Mouse (Mus musculus) heart, embryonic 15.5 days (tissue): ENCODE results near the gene C2cd3. TPM values are rescaled to one million over a fixed set of nuclear protein-coding genes. Genes with fewer than 3 reads are reported as not detected.

ENCODE experiments used
- ATAC-seq: fragments of 200-750 bp; cut with Nextera tagmentation; replicated peaks from 2 replicates; pipeline ENCODE4 v1.8.0; 2017; ENCODE audit warnings: low read depth, moderate TSS enrichment; ENCODE audit not compliant: insufficient number of reproducible peaks, insufficient read depth, low FRiP score
- H3K27ac ChIP-seq: fragments of 300-500 bp; sonication (generic); 2 replicates; pipeline ENCODE4 v1.5.1; 2015; ENCODE audit warnings: mild to moderate bottlenecking, inconsistent platforms
- H3K27me3 ChIP-seq: fragments of 300-500 bp; sonication (generic); 2 replicates; pipeline ENCODE4 v1.6.1; 2015; ENCODE audit warnings: inconsistent platforms
- H3K36me3 ChIP-seq: fragments of 300-500 bp; sonication (generic); 2 replicates; pipeline ENCODE4 v1.6.1; 2015; ENCODE audit warnings: mild to moderate bottlenecking, inconsistent platforms
- H3K4me1 ChIP-seq: fragments of 300-500 bp; sonication (generic); replicated peaks from 2 replicates; pipeline ENCODE4 v1.6.1; 2015; ENCODE audit warnings: inconsistent platforms
- H3K4me2 ChIP-seq: fragments of 300-500 bp; sonication (generic); 2 replicates; pipeline ENCODE4 v1.6.1; 2015; ENCODE audit warnings: inconsistent platforms, mild to moderate bottlenecking, moderate library complexity
- H3K4me3 ChIP-seq: fragments of 300-500 bp; sonication (generic); 2 replicates; pipeline ENCODE4 v1.5.1; 2015; ENCODE audit warnings: mild to moderate bottlenecking, inconsistent platforms
- H3K9ac ChIP-seq: fragments of 300-500 bp; sonication (generic); 2 replicates; pipeline ENCODE4 v1.6.1; 2015; ENCODE audit warnings: mild to moderate bottlenecking, inconsistent platforms
- H3K9me3 ChIP-seq: fragments of 300-500 bp; sonication (generic); replicated peaks from 2 replicates; pipeline ENCODE4 v1.6.1; 2016; ENCODE audit warnings: inconsistent platforms
- WGBS: fragments of 180-500 bp; shearing (Covaris S2); methylation state at CpG from one replicate; pipeline ENCODE4 v1.1.7; 2015; ENCODE audit warnings: mixed read lengths; 5-methylcytosine and 5-hydroxymethylcytosine counted together
- polyA plus RNA-seq: library from polyadenylated mRNA; unstranded; fragments of >200 nt; fragmentation: Nextera tagmentation; extraction: Ambion mirVana; gene quantifications from 2 replicates; pipeline ENCODE4 v1.2.1, GENCODE M21; 2015

C2cd3 gene
- polyA plus RNA-seq, 1 experiment from 2014 or later, result 11.8 TPM

- H3K27me3 ChIP-seq, result no peaks in the 10 kb centered on the region
- no peak overlapping the region for H3K4me2 ChIP-seq
- no peak overlapping the region for H3K9ac ChIP-seq
- no peaks in the 10 kb centered on the region for H3K4me1 ChIP-seq
- no peak for ATAC-seq
- H3K27ac ChIP-seq, result no peak overlapping the region
- WGBS, result 89% methylated on average over 5 of the region's 5 CpGs
- peaks cover 64% of the 10 kb centered on the region for H3K36me3 ChIP-seq
- H3K9me3 ChIP-seq, result no peaks in the 10 kb centered on the region
- H3K4me3 ChIP-seq, result no peak overlapping the region
These were observed 35.6 kb downstream of the C2cd3 start for GRCm38 (mm10) chr7:100407677-100408076.

- no peaks in the 10 kb centered on the region for H3K27me3 ChIP-seq
- WGBS, result 89% methylated on average over 4 of the region's 4 CpGs
- H3K4me3 ChIP-seq, result no peak overlapping the region
- ATAC-seq, result no peak
- no peaks in the 10 kb centered on the region for H3K4me1 ChIP-seq
- no peak overlapping the region for H3K27ac ChIP-seq
- peaks cover 69% of the 10 kb centered on the region for H3K36me3 ChIP-seq
- H3K9ac ChIP-seq, result no peak overlapping the region
- no peaks in the 10 kb centered on the region for H3K9me3 ChIP-seq
- no peak overlapping the region for H3K4me2 ChIP-seq
These were observed 36.7 kb downstream of the C2cd3 start for GRCm38 (mm10) chr7:100408684-100409083.

GRCm38 (mm10) chr7:100425795-100426194, 53.8 kb downstream of the C2cd3 start:
- no peaks in the 10 kb centered on the region for H3K9me3 ChIP-seq
- H3K9ac ChIP-seq, result no peak overlapping the region
- H3K4me3 ChIP-seq, result no peak overlapping the region
- 88% methylated on average over 3 of the region's 3 CpGs for WGBS
- no peak overlapping the region for H3K27ac ChIP-seq
- H3K27me3 ChIP-seq, result no peaks in the 10 kb centered on the region
- H3K4me1 ChIP-seq, result peaks cover 3% of the 10 kb centered on the region; the same call in 1 of the 2 replicates
- ATAC-seq, result no peak
- H3K36me3 ChIP-seq, result peaks cover 56% of the 10 kb centered on the region
- H3K4me2 ChIP-seq, result no peak overlapping the region

- ATAC-seq, result no peak
These were observed 57.1 kb downstream of the C2cd3 start for GRCm38 (mm10) chr7:100429102-100429501.

GRCm38 (mm10) chr7:100429911-100430310, 57.9 kb downstream of the C2cd3 start:
- peaks cover 63% of the 10 kb centered on the region for H3K36me3 ChIP-seq
- no peak overlapping the region for H3K4me3 ChIP-seq
- peaks cover 5% of the 10 kb centered on the region; the same call in 1 of the 2 replicates for H3K4me1 ChIP-seq
- no peak overlapping the region for H3K4me2 ChIP-seq
- H3K27ac ChIP-seq, result peak overlapping the region; percentile 55; the same call in 1 of the 2 replicates
- H3K9ac ChIP-seq, result no peak overlapping the region
- 83% methylated on average over 11 of the region's 11 CpGs for WGBS
- no peaks in the 10 kb centered on the region for H3K9me3 ChIP-seq
- ATAC-seq, result no peak
- no peaks in the 10 kb centered on the region for H3K27me3 ChIP-seq

More at GRCm38 (mm10) chr7:100429102-100429501, 57.1 kb downstream of the C2cd3 start:
- Histone ChIP-seq H3K4me3 (no peak overlapping the region), H3K27me3 (no peaks in the 10 kb centered on the region), H3K9me3 (no peaks in the 10 kb centered on the region), H3K27ac (no peak overlapping the region), H3K4me2 (no peak overlapping the region), H3K36me3 (peaks cover 67% of the 10 kb centered on the region), H3K9ac (no peak overlapping the region), H3K4me1 (peaks cover 5% of the 10 kb centered on the region; the same call in 1 of the 2 replicates)
- 38% methylated on average over 3 of the region's 3 CpGs for WGBS

GRCm38 (mm10) chr7:100431103-100431502, 59.1 kb downstream of the C2cd3 start:
- peak; percentile 81 for ATAC-seq
- Histone ChIP-seq H3K4me3 (no peak overlapping the region), H3K36me3 (peaks cover 57% of the 10 kb centered on the region), H3K27ac (peak overlapping the region; percentile 55), H3K4me2 (no peak overlapping the region), H3K9me3 (no peaks in the 10 kb centered on the region), H3K4me1 (peaks cover 9% of the 10 kb centered on the region), H3K27me3 (no peaks in the 10 kb centered on the region), H3K9ac (no peak overlapping the region)
- WGBS, result 56% methylated on average over 5 of the region's 5 CpGs

GRCm38 (mm10) chr7:100433295-100433694, 61.3 kb downstream of the C2cd3 start:
- ATAC-seq, result no peak
- no peaks in the 10 kb centered on the region for H3K27me3 ChIP-seq
- no peaks in the 10 kb centered on the region for H3K9me3 ChIP-seq
- H3K4me2 ChIP-seq, result no peak overlapping the region
- H3K4me1 ChIP-seq, result peaks cover 9% of the 10 kb centered on the region
- H3K4me3 ChIP-seq, result no peak overlapping the region
- peaks cover 53% of the 10 kb centered on the region for H3K36me3 ChIP-seq
- H3K9ac ChIP-seq, result no peak overlapping the region
- no peak overlapping the region for H3K27ac ChIP-seq
- 89% methylated on average over 6 of the region's 6 CpGs for WGBS

GRCm38 (mm10) chr7:100443728-100444127, 71.7 kb downstream of the C2cd3 start:
- WGBS, result 83% methylated on average over 4 of the region's 4 CpGs
- H3K36me3 ChIP-seq, result peaks cover 47% of the 10 kb centered on the region; the same call in 1 of the 2 replicates
- no peak for ATAC-seq
- no peaks in the 10 kb centered on the region for H3K9me3 ChIP-seq
- H3K4me2 ChIP-seq, result no peak overlapping the region
- H3K4me1 ChIP-seq, result no peaks in the 10 kb centered on the region
- H3K9ac ChIP-seq, result no peak overlapping the region
- H3K27me3 ChIP-seq, result no peaks in the 10 kb centered on the region
- no peak overlapping the region for H3K4me3 ChIP-seq
- no peak overlapping the region for H3K27ac ChIP-seq

GRCm38 (mm10) chr7:100446271-100446670, 74.2 kb downstream of the C2cd3 start:
- Histone ChIP-seq H3K36me3 (peaks cover 55% of the 10 kb centered on the region), H3K4me1 (no peaks in the 10 kb centered on the region), H3K9me3 (no peaks in the 10 kb centered on the region), H3K4me3 (no peak overlapping the region), H3K4me2 (no peak overlapping the region), H3K9ac (no peak overlapping the region), H3K27me3 (no peaks in the 10 kb centered on the region), H3K27ac (no peak overlapping the region)
- 96% methylated on average over 5 of the region's 5 CpGs for WGBS
- no peak for ATAC-seq

- ATAC-seq, result no peak
- H3K27me3 ChIP-seq, result no peaks in the 10 kb centered on the region
- WGBS, result 91% methylated on average over 12 of the region's 12 CpGs
- H3K4me1 ChIP-seq, result no peaks in the 10 kb centered on the region
- H3K27ac ChIP-seq, result no peak overlapping the region
- H3K4me3 ChIP-seq, result no peak overlapping the region
- H3K36me3 ChIP-seq, result peaks cover 51% of the 10 kb centered on the region
- no peaks in the 10 kb centered on the region for H3K9me3 ChIP-seq
- H3K4me2 ChIP-seq, result no peak overlapping the region
- H3K9ac ChIP-seq, result no peak overlapping the region
These were observed 76.5 kb downstream of the C2cd3 start for GRCm38 (mm10) chr7:100448530-100448929.

- Histone ChIP-seq H3K27ac (no peak overlapping the region), H3K9ac (no peak overlapping the region), H3K27me3 (no peaks in the 10 kb centered on the region), H3K4me1 (no peaks in the 10 kb centered on the region), H3K9me3 (no peaks in the 10 kb centered on the region), H3K36me3 (peaks cover 55% of the 10 kb centered on the region), H3K4me2 (no peak overlapping the region), H3K4me3 (no peak overlapping the region)
- 73% methylated on average over 3 of the region's 3 CpGs for WGBS
- no peak for ATAC-seq
These were observed 77.0 kb downstream of the C2cd3 start for GRCm38 (mm10) chr7:100448985-100449384.

GRCm38 (mm10) chr7:100458153-100458552, 86.1 kb downstream of the C2cd3 start:
- no peak overlapping the region for H3K27ac ChIP-seq

More at GRCm38 (mm10) chr7:100458153-100458552, 86.1 kb downstream of the C2cd3 start:
- no peaks in the 10 kb centered on the region for H3K9me3 ChIP-seq
- peaks cover 30% of the 10 kb centered on the region for H3K36me3 ChIP-seq
- no peak overlapping the region for H3K4me2 ChIP-seq
- WGBS, result 43% methylated on average over 1 of the region's 1 CpGs
- no peak overlapping the region for H3K4me3 ChIP-seq
- H3K9ac ChIP-seq, result no peak overlapping the region
- no peaks in the 10 kb centered on the region for H3K27me3 ChIP-seq
- 0 out of 2 replicates have a peak, but pooled peaks have one; percentile 15 for ATAC-seq
- peaks cover 11% of the 10 kb centered on the region for H3K4me1 ChIP-seq
